Mouse (Mus musculus): ENCODE data around the gene Hsd17b12. TPM values are rescaled to one million over a fixed set of nuclear protein-coding genes. Genes with fewer than 3 reads are reported as not detected.

The Hsd17b12 gene
- polyA plus RNA-seq, 1 experiment, result 97.4 TPM

- H3K79me2 ChIP-seq (ENCODE audit: control insufficient read depth, insufficient read depth), result no peaks in the 10 kb centered on the region
- H3K4me3 ChIP-seq (ENCODE audit: insufficient read depth, poor library complexity, severe bottlenecking), result no peak within 1 kb of the TSS
- H3K79me3 ChIP-seq (ENCODE audit: low read depth), result no peaks in the 10 kb centered on the region
- no peak within 1 kb of the TSS for H3ac ChIP-seq (ENCODE audit: control insufficient read depth, insufficient read length, low read depth)
- H3K27me3 ChIP-seq (ENCODE audit: control insufficient read depth, insufficient read depth, insufficient read length), result no peaks in the 10 kb centered on the region
- H3K36me3 ChIP-seq (ENCODE audit: control insufficient read depth, insufficient read depth), result peaks cover 87% of the 10 kb centered on the region
- TF ChIP-seq CEBPB (IDR thresholded peaks at IDR 0.05; ENCODE audit: low read depth), result no peak
- TF ChIP-seq MYOD1 (IDR thresholded peaks at IDR 0.05; ENCODE audit: control insufficient read depth, insufficient read length, low read depth), result no peak
- TF ChIP-seq MAX (IDR thresholded peaks at IDR 0.05), result no peak
These were observed 161.5 kb downstream of the Hsd17b12 start, which contains the start of gene Gm27027 for GRCm38 (mm10) chr2:93996254-93996653. Gene Gm27027, minus strand, starts transcription at chr2:93996354.

GRCm38 (mm10) chr2:93992810-93993209 lies 165.0 kb downstream of the Hsd17b12 start:
- no peaks in the 10 kb centered on the region for H3K79me3 ChIP-seq (ENCODE audit: low read depth)
- H3ac ChIP-seq (ENCODE audit: control insufficient read depth, insufficient read length, low read depth), result no peak overlapping the region
- no peaks in the 10 kb centered on the region for H3K79me2 ChIP-seq (ENCODE audit: control insufficient read depth, insufficient read depth)
- H3K27me3 ChIP-seq (ENCODE audit: control insufficient read depth, insufficient read depth, insufficient read length), result no peaks in the 10 kb centered on the region
- no peak overlapping the region for H3K4me3 ChIP-seq (ENCODE audit: insufficient read depth, poor library complexity, severe bottlenecking)
- no peak for TF ChIP-seq CEBPB (IDR thresholded peaks at IDR 0.05; ENCODE audit: low read depth)
- TF ChIP-seq CTCF (IDR thresholded peaks at IDR 0.05; ENCODE audit: control insufficient read depth, insufficient read depth, insufficient read length), result no peak
- TF ChIP-seq MYOD1 (IDR thresholded peaks at IDR 0.05; ENCODE audit: control insufficient read depth, insufficient read length, low read depth), result no peak
- no peak for TF ChIP-seq USF1 (IDR thresholded peaks at IDR 0.05; ENCODE audit: low read depth)
- H3K36me3 ChIP-seq (ENCODE audit: control insufficient read depth, insufficient read depth), result peaks cover 71% of the 10 kb centered on the region

GRCm38 (mm10) chr2:93992259-93992658 lies 165.5 kb downstream of the Hsd17b12 start:
- Histone ChIP-seq H3K4me3 (ENCODE audit: insufficient read depth, poor library complexity, severe bottlenecking) (no peak overlapping the region), H3K27me3 (ENCODE audit: control insufficient read depth, insufficient read depth, insufficient read length) (no peaks in the 10 kb centered on the region), H3K79me2 (ENCODE audit: control insufficient read depth, insufficient read depth) (no peaks in the 10 kb centered on the region), H3K36me3 (ENCODE audit: control insufficient read depth, insufficient read depth) (peaks cover 71% of the 10 kb centered on the region), H3ac (ENCODE audit: control insufficient read depth, insufficient read length, low read depth) (no peak overlapping the region), H3K79me3 (ENCODE audit: low read depth) (no peaks in the 10 kb centered on the region)
- TF ChIP-seq MYOG (IDR thresholded peaks at IDR 0.05; ENCODE audit: control insufficient read depth, extremely low read depth, insufficient read length) (no peak), MAX (IDR thresholded peaks at IDR 0.05) (no peak), CTCF (IDR thresholded peaks at IDR 0.05; ENCODE audit: control insufficient read depth, insufficient read depth, insufficient read length) (no peak), USF1 (IDR thresholded peaks at IDR 0.05; ENCODE audit: low read depth) (no peak)

DNA sequence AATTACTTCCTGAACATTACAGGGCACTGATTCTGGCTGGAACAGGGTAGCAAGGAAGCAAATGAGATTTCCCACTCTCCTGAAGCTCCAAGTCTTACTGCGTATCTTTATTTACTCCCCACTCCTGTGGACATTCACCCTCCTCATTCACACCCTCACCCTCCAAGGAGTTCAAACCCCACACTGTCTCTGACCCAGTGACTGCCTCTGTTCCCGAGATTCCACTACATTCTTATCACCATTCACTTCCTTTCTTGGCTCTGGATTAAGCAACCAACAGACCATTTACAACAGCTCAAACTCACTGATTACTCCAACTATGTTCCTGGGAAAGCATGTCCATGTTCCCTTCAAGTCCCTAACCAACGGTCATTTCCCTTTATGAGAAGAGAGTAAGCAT lies 166.4 kb downstream of the Hsd17b12 start:
- Histone ChIP-seq H3ac (ENCODE audit: control insufficient read depth, insufficient read length, low read depth) (no peak overlapping the region), H3K79me3 (ENCODE audit: low read depth) (no peaks in the 10 kb centered on the region), H3K36me3 (ENCODE audit: control insufficient read depth, insufficient read depth) (peaks cover 70% of the 10 kb centered on the region), H3K79me2 (ENCODE audit: control insufficient read depth, insufficient read depth) (no peaks in the 10 kb centered on the region), H3K27me3 (ENCODE audit: control insufficient read depth, insufficient read depth, insufficient read length) (no peaks in the 10 kb centered on the region), H3K4me3 (ENCODE audit: insufficient read depth, poor library complexity, severe bottlenecking) (no peak overlapping the region)
- no peak for TF ChIP-seq MYOG (IDR thresholded peaks at IDR 0.05; ENCODE audit: control insufficient read depth, extremely low read depth, insufficient read length)
- TF ChIP-seq CEBPB (IDR thresholded peaks at IDR 0.05; ENCODE audit: low read depth), result no peak
- no peak for TF ChIP-seq MYOD1 (IDR thresholded peaks at IDR 0.05; ENCODE audit: control insufficient read depth, insufficient read length, low read depth)
- no peak for TF ChIP-seq MAX (IDR thresholded peaks at IDR 0.05)
- no peak for TF ChIP-seq FOSL1 (IDR thresholded peaks at IDR 0.05; ENCODE audit: insufficient read depth, low read length, poor library complexity, severe bottlenecking)
- no peak for TF ChIP-seq USF1 (IDR thresholded peaks at IDR 0.05; ENCODE audit: low read depth)
- TF ChIP-seq CTCF (IDR thresholded peaks at IDR 0.05; ENCODE audit: control insufficient read depth, insufficient read depth, insufficient read length), result no peak

- no peak overlapping the region for H3K4me3 ChIP-seq (ENCODE audit: insufficient read depth, poor library complexity, severe bottlenecking)
- H3ac ChIP-seq (ENCODE audit: control insufficient read depth, insufficient read length, low read depth), result no peak overlapping the region
- TF ChIP-seq CEBPB (IDR thresholded peaks at IDR 0.05; ENCODE audit: low read depth) (no peak), USF1 (IDR thresholded peaks at IDR 0.05; ENCODE audit: low read depth) (no peak), MYOG (IDR thresholded peaks at IDR 0.05; ENCODE audit: control insufficient read depth, extremely low read depth, insufficient read length) (no peak), MYOD1 (IDR thresholded peaks at IDR 0.05; ENCODE audit: control insufficient read depth, insufficient read length, low read depth) (no peak), FOSL1 (IDR thresholded peaks at IDR 0.05; ENCODE audit: insufficient read depth, low read length, poor library complexity, severe bottlenecking) (no peak), CTCF (IDR thresholded peaks at IDR 0.05; ENCODE audit: control insufficient read depth, insufficient read depth, insufficient read length) (no peak), MAX (IDR thresholded peaks at IDR 0.05) (no peak)
- no peaks in the 10 kb centered on the region for H3K79me2 ChIP-seq (ENCODE audit: control insufficient read depth, insufficient read depth)
- no peaks in the 10 kb centered on the region for H3K27me3 ChIP-seq (ENCODE audit: control insufficient read depth, insufficient read depth, insufficient read length)
- peaks cover 60% of the 10 kb centered on the region for H3K36me3 ChIP-seq (ENCODE audit: control insufficient read depth, insufficient read depth)
- no peaks in the 10 kb centered on the region for H3K79me3 ChIP-seq (ENCODE audit: low read depth)
These were observed 169.3 kb downstream of the Hsd17b12 start for GRCm38 (mm10) chr2:93988440-93988839.

Small RNA genes lying within 50 kb of the gene (microRNA-seq; reads per million reads assigned to microRNA genes)
- not detected for gene Gm23630 (ENCODE audit: borderline microRNAs expressed)

Other genes with a start within 250 kb of the Hsd17b12 start
- gene Gm13889, start 200.8 kb downstream of the Hsd17b12 start, polyA plus RNA-seq (2012; fragmentation: generic; extraction: Trizol), result 0.67 TPM
- gene Gm27027, start 161.6 kb downstream of the Hsd17b12 start, polyA plus RNA-seq (2012; fragmentation: generic; extraction: Trizol), result not detected
- gene Alkbh3, start 147.2 kb downstream of the Hsd17b12 start, polyA plus RNA-seq (2012; fragmentation: generic; extraction: Trizol), result 57.2 TPM
- 7.7 TPM for gene Ttc17, start 248.7 kb upstream of the Hsd17b12 start, polyA plus RNA-seq (2012; fragmentation: generic; extraction: Trizol)